Mouse (Mus musculus): ENCODE results near the gene Folr2. TPM values are rescaled to one million over a fixed set of nuclear protein-coding genes. Genes with fewer than 3 reads are reported as not detected.

The Folr2 gene
- total RNA-seq (2021): 1 to 10 TPM; 2.3 to 3.8 TPM

GRCm38 (mm10) chr7:101857094-101857493 is at the start of gene Folr2:
Folr2 (minus strand) TSS chr7:101857194.
- DNase-seq: no peak
- intact Hi-C loops (cut with DNase I): no loop called here

GRCm38 (mm10) chr7:101906696-101907095 is 49.7 kb upstream of the Folr2 start:
- intact Hi-C loops (cut with DNase I): loop anchor here (2.0 to 5.0 kb wide), 2 partner anchors 26 to 66 kb away; partner anchors contain the start of gene Lrrc51
- peak in 1 of 2 experiments; percentile 34 for DNase-seq

- DNase-seq: no peak
- intact Hi-C loops (cut with DNase I): loop anchor here (2.0 to 5.0 kb wide), 2 partner anchors 27 to 66 kb away; partner anchors contain the start of gene Lrrc51
Observed at GRCm38 (mm10) chr7:101906287-101906681, 49.3 kb upstream of the Folr2 start, which contains the start of gene Tomt. Tomt (minus strand) TSS chr7:101906359.

- intact Hi-C loops (cut with DNase I): loop anchor here (2.0 to 5.0 kb wide), 2 partner anchors 27 to 67 kb away; partner anchors contain the start of gene Lrrc51
- peak; percentile 100 for DNase-seq
Observed at GRCm38 (mm10) chr7:101905561-101906286, 48.7 kb upstream of the Folr2 start, which contains the start of gene Lamtor1. Lamtor1 (plus strand) TSS chr7:101905904.

- no peak for DNase-seq
- intact Hi-C loops (cut with DNase I): no loop called here
Observed at GRCm38 (mm10) chr7:101902846-101903245, 45.9 kb upstream of the Folr2 start.

GRCm38 (mm10) chr7:101901969-101902368 is 45.0 kb upstream of the Folr2 start:
- intact Hi-C loops (cut with DNase I): no loop called here
- no peak for DNase-seq

- DNase-seq: no peak
- intact Hi-C loops (cut with DNase I): no loop called here
Observed at GRCm38 (mm10) chr7:101900331-101901097, 43.5 kb upstream of the Folr2 start.

- intact Hi-C loops (cut with DNase I): loop anchor here (5.0 kb wide), 1 partner anchor 219 kb away; no protein-coding TSS in a partner anchor
- peak; percentile 98 for DNase-seq
Observed at GRCm38 (mm10) chr7:101896104-101897066, 39.4 kb upstream of the Folr2 start.

- DNase-seq: no peak
- intact Hi-C loops (cut with DNase I): loop anchor here (2.0 to 5.0 kb wide), 2 partner anchors 57 to 218 kb away; partner anchors contain the start of gene Inppl1
Observed at GRCm38 (mm10) chr7:101895695-101896094, 38.7 kb upstream of the Folr2 start.

GRCm38 (mm10) chr7:101888460-101888859 is 31.5 kb upstream of the Folr2 start:
- no peak for DNase-seq
- intact Hi-C loops (cut with DNase I): no loop called here

GRCm38 (mm10) chr7:101886274-101886673 is 29.3 kb upstream of the Folr2 start:
- no peak for DNase-seq
- intact Hi-C loops (cut with DNase I): no loop called here

- no peak for DNase-seq
- intact Hi-C loops (cut with DNase I): no loop called here
Observed at GRCm38 (mm10) chr7:101884160-101884559, 27.2 kb upstream of the Folr2 start.

GRCm38 (mm10) chr7:101882413-101883154 is 25.6 kb upstream of the Folr2 start:
- intact Hi-C loops (cut with DNase I): no loop called here
- DNase-seq: peak; percentile 29 to 30

GRCm38 (mm10) chr7:101880855-101881254 is 23.9 kb upstream of the Folr2 start:
- intact Hi-C loops (cut with DNase I): no loop called here
- DNase-seq: no peak

- intact Hi-C loops (cut with DNase I): no loop called here
- DNase-seq: no peak
Observed at GRCm38 (mm10) chr7:101875978-101876377, 19.0 kb upstream of the Folr2 start.

- intact Hi-C loops (cut with DNase I): no loop called here
- DNase-seq: peak; percentile 17
Observed at GRCm38 (mm10) chr7:101871296-101871695, 14.3 kb upstream of the Folr2 start.

- no peak for DNase-seq
- intact Hi-C loops (cut with DNase I): no loop called here
Observed at GRCm38 (mm10) chr7:101870629-101871028, 13.6 kb upstream of the Folr2 start, which contains the start of gene Folr1. Folr1 (minus strand) TSS chr7:101870788.

- no peak for DNase-seq
- intact Hi-C loops (cut with DNase I): no loop called here
Observed at GRCm38 (mm10) chr7:101869163-101869500, 12.1 kb upstream of the Folr2 start.

Data from heart, postnatal 10 days (tissue).